Mouse (Mus musculus) embryo, embryonic 11.5 days (tissue): ENCODE measurements around the gene Plcxd2.

Source experiments
- DNase-seq: peaks from one replicate; pipeline ENCODE4 v3.0.0-alpha.2; 2012; ENCODE audit warnings: low read depth, low spot score

The Plcxd2 gene

DNA sequence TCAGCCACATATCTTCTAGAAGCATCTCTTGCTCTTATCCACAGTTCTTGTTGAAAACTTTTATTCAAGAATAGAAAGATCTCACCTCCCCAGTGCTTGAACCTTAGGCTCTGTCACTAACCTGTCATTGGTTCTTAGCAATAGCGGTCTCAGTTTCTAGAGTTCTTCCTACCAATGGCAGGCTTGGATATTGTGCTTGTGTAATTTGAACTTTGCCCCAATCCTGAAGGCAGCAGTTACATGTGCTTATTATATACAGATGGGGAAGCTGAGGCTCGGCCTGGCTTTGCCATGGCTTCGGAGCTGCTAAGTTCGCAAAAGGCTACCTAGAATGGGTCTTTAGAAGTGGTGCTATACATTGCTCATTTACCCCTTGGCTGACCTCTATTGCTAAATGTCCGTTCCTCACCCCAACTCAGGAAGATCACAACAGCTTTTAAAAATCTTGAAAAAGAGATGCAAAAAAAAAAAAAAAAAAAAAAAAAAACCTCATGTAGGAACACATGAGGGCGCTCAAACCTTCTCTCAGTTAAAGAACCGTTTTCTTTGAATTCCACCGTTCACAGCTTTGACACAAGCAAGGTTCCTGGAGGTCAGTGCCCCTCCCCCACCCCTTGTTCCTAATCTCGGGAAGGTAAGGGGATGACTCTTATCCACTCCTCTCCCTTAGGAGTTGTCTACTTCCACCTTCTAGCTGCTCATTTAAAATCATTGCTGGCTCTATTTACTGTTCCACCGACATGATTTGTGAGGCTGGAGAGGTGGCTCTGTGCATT is 18.9 kb downstream of the Plcxd2 start:
- DNase-seq, result no peak

- DNase-seq, result no peak
These were observed 23.8 kb downstream of the Plcxd2 start for GRCm38 (mm10) chr16:45986236-45986635.

GRCm38 (mm10) chr16:45984610-45985606 is 25.1 kb downstream of the Plcxd2 start:
- DNase-seq, result no peak

DNA sequence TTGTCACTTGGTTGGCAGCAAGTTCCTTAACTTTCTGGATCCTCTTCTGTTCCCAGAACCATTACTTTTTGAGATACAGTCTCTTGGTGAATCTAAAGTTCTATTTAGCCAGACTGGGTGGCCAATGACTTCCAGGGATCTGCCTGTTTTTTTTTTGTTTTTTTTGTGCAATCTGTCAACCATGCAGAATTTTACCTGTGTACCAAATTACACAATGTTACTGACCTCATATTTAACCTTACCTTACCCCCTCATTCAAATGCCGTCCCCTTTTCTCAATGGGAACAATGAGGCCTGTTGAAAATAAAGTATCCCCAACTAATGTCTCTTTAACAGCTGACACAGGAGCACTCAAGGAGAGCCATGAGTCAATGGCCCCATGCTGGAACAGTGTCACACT is 33.8 kb downstream of the Plcxd2 start:
- DNase-seq, result no peak

DNA sequence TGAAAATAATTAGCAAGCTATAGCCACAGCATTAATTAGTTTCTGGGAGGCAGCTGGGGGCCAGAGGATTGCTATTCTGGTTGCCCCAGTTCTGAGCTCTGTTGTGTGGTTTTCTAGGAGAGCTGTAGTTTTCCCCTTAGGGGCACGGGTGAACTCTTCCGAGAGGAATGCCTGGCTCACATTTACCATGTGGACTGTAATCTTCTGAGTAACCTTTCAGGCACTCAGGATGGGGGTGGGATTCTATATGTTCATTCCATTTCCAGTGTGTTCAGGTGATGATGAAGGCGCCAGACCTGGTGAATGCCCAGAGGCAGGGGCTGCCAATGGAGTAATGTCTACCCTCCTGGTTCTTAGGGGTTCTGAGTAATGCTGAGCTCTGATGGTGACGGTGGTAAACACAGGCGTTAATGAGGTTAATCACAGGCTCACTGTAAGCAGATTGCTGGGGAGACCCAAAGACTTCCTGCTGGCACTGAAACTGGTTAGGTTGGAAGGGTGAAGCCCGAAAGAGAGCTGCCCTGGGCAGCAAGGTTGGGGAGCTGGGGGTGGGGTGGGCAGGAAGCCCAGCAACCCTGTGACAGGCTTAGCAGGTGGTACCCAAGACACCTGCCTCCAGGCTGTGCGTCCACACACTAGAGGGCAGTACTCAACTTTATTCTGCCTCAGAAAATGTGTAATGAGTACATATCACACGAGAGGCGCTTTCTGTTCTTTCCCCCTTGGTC is 35.9 kb downstream of the Plcxd2 start:
- no peak for DNase-seq

GRCm38 (mm10) chr16:45970187-45970586 is 39.8 kb downstream of the Plcxd2 start:
- DNase-seq, result no peak

- DNase-seq, result no peak
These were observed 41.3 kb downstream of the Plcxd2 start for GRCm38 (mm10) chr16:45968716-45969115.

DNA sequence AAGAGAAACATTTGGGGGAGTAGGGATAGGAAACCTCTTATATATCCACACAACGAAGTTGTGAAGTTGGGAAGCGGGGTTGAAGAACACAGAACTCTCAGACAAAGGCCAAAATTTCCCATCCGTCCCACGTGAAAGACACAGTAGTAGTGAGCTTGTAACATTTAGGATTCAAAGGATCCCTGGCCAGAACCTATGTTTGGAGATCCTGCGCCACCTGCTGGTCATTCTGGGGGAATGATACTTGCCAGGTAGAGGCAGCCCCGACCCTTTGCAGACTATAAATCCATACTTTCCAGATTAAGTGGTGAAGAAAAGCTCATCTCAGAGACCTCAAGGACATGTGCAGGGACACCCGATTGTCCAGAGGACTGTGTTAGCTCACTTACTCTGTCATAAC is 42.5 kb downstream of the Plcxd2 start:
- DNase-seq, result peak; percentile 72

GRCm38 (mm10) chr16:45966604-45967003 is 43.4 kb downstream of the Plcxd2 start:
- DNase-seq, result no peak

DNA sequence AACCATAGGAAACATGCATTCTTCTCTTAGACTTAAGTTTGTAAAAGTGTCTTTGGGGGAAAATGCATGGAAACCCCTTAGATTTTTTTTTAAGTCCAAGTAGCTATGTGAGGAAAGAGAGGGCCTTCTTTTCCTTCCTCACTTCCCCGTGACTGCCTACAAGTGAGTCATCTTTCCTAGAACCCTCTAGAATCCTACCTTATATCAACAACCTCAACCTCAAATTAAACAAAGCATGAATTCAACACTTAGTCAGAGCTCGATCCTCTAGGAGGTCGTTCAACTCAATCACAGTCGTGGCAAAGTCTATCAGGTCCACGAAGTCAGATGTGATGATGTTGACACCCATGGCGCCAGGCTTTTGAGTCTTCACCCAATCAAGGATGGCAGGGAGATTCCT is 45.2 kb downstream of the Plcxd2 start:
- DNase-seq, result no peak

DNA sequence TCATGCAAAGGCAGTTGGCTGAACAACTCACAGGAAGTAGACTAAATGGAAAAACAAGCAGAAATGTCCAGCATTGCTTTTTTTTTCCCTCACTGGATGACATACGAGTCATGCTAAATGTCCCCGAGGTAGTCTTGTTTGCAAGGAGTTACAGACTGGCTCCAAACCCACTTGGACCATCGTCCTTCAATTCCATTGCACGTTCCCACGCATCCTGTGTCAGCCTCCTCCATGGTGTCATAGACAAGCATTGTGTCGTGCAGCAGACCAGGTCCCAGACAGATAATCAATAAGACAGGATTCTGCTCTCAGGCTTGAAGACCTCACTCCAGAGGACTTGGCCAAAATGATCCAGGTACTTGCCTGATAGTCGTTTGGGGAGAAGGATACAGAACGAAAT is 46.2 kb downstream of the Plcxd2 start:
- no peak for DNase-seq

GRCm38 (mm10) chr16:45963088-45963487 is 46.9 kb downstream of the Plcxd2 start:
- no peak for DNase-seq

DNA sequence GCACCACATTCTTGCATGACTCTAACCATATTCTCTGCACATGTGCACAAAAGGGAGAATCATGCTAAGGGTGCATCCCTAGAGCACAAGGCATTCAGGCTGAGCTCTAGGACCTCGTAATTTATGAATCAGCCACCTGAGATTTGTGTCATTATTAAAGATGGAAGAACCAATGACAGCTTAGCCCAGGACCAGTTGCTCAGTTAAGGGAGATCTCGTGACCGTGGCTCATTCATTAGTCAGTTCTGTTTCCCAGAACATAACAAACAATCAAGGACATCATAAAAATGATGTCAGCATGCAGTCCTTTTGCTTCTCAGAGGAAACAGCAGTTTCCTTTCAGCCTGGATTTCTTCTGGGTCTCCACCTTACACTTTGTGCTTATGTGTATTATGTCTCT is 49.0 kb downstream of the Plcxd2 start:
- DNase-seq, result no peak

GRCm38 (mm10) chr16:45956390-45956950 is 53.5 kb downstream of the Plcxd2 start:
- DNase-seq, result no peak

DNA sequence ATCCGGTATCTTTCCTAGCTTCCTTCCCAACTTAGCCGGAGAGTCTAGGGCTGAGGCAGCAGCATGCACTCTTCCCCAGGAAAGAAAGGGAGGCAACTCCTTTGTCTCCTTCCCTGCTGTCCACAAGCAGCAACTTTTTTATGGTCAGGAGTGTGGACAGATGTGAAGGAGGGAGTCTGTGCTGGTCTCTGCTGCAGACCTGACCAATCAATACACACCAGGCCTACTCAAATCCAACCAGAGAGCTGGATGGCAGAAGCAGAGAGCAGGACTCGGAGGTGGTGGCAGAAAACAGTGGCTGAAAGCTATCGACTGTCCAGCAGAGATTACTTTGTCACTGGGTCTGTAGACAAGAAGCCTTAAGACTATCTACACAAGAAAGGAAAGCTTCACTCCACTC is 56.6 kb downstream of the Plcxd2 start, which contains the start of gene Phldb2:
Gene Phldb2, minus strand, starts transcription at position 205 of the 400 bp plus-strand sequence.
- DNase-seq, result no peak

DNA sequence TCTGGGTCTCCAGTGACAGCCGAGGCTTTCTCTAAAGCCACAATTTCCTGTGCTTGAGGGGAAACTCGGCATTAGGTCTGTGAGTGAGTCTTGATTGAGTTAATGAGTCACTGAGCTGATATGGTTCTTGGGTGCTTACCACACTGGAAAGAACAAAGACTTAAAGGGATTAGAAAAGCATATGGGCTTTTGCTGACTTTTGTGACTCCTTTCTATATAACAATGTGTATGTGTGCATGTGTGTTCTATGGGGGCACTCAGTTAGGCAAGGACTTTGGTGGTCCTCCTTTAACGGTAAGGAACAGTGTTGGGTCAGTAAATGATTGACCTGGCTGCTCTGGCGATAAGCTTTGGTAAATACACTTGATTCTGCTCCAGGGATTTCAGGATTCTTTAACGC is 57.5 kb downstream of the Plcxd2 start:
- no peak for DNase-seq

GRCm38 (mm10) chr16:45952035-45952434 is 58.0 kb downstream of the Plcxd2 start:
- DNase-seq, result no peak

GRCm38 (mm10) chr16:45946335-45946734 is 63.7 kb downstream of the Plcxd2 start:
- no peak for DNase-seq

DNA sequence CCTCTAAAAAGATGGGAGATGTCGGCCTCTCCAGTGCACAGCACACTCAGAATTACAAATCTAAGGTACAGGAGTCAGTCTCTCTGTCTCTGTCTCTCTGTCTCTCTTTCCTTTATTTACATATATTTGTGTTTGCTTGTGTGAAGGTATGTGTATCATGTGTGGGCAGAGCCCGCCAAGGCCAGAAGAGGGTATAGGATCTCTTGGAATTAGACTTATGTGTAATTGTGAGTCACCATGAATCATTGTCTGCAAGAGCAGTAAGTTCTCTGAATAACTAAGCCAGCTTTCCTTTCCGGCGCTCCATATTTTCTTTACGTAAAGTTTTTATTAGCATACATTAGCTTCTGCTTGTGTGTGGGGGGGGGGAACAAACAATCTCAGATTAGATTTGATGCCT is 64.4 kb downstream of the Plcxd2 start:
- DNase-seq, result no peak

- no peak for DNase-seq
These were observed 64.8 kb downstream of the Plcxd2 start for GRCm38 (mm10) chr16:45945174-45945631.

GRCm38 (mm10) chr16:45942169-45942891 is 67.7 kb downstream of the Plcxd2 start:
- DNase-seq, result no peak
